Mouse (Mus musculus) lung, adult 2 months (tissue): ENCODE data around the gene Mapk1ip1.

ENCODE experiments used
- CTCF ChIP-seq: fragments of 200-500 bp; IDR thresholded peaks from 2 replicates; pipeline ENCODE4 v1.5.1; 2011; ENCODE audit warnings: mild to moderate bottlenecking, low read length, control low read depth; ENCODE audit not compliant: insufficient read depth
- POLR2A ChIP-seq: fragments of 200-500 bp; IDR thresholded peaks from 2 replicates; pipeline ENCODE4 v1.6.1; 2011; ENCODE audit warnings: low read depth, mild to moderate bottlenecking, control low read depth, low read length, borderline replicate concordance; ENCODE audit errors: extremely low read depth

DNA sequence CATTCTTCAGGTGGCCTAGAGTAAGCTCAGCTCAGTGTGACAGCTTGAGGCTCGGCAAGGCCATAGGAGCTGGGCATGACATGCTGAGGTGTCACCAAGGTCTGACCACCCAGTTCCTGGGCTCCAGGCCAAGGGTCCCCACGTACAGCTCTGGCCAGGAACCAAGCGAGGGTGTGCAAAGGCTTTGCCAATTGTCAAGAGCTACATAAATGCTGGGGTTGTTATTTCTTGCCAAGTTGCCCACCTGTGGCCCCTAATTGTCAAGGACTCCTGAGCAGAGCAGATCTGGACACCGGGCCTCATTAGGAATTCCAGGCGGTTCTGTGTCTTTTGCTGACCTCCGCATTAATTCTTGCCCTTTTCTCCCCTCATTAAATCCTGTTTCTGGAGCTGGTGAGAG is 21.6 kb downstream of the Mapk1ip1 start:
- no peak for TF ChIP-seq POLR2A
- TF ChIP-seq CTCF = no peak
